Mouse (Mus musculus): ENCODE measurements around the gene Tldc2.
A peak's percentile ranks its signal among the peaks of the same experiment; 100 is the strongest.

DNA sequence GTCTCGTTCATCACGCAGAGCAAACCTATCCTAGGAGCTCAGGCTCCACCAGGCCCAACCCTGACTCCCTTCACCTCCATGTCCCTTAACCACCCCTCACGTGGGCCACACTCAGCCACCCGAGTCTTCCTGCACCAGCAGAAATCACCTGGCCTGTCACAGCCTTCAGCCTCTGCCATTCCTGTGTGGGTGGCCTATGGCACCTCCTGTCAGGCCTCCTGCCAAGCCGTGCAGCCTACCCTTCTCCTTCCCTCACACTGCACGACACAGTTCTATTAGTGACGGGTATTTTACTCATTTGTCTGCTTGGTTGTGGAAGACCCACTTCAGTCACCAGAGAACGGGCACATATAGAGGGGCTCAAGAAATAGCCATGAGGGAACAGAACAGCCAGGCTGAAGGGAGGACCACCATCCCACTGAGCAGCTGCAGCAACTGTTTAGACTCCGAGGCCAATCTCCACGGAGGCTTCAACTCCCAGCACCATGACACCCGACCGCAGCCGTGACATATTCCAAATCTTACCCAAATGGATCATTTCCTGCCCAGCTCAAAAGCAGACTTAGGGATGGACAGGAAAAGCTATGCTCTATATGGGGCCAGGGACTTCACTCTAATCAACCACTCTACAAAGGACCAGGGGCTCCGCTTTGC lies 18.0 kb upstream of the Tldc2 start:
- TF ChIP-seq POLR2A (IDR thresholded peaks at IDR 0.05; ENCODE audit: borderline replicate concordance, insufficient read depth, low read length), result peak; percentile 23; the same call in 1 of the 2 replicates
- no peak for TF ChIP-seq CTCF (IDR thresholded peaks at IDR 0.05; ENCODE audit: borderline replicate concordance, insufficient read depth, low read depth, low read length)
